Mouse (Mus musculus) frontal cortex, adult 2 months (tissue): ENCODE measurements around the gene Trim16. TPM values are rescaled to one million over a fixed set of nuclear protein-coding genes. Genes with fewer than 3 reads are reported as not detected.

ENCODE experiments used
- DNase-seq, 2 experiments: peaks; one replicate each; pipeline ENCODE4 v3.0.0; 2022; ENCODE audit warnings: low spot score in 1 of 2; ENCODE audit errors: extremely low spot score in 1 of 2
- polyA plus RNA-seq: library from polyadenylated mRNA; depleted of rRNA; stranded (reverse); fragments of >200 nt; gene quantifications from 2 replicates; pipeline ENCODE4 v1.2.3, GENCODE M21; 2012; rRNA removed

The Trim16 gene
- polyA plus RNA-seq, 1 experiment: 2.2 TPM

GRCm38 (mm10) chr11:62885323-62885722, 65.3 kb downstream of the Trim16 start:
- DNase-seq: no peak

GRCm38 (mm10) chr11:62890796-62891195, 70.8 kb downstream of the Trim16 start:
- DNase-seq: no peak

- no peak for DNase-seq
Observed at GRCm38 (mm10) chr11:62891763-62892162, 71.7 kb downstream of the Trim16 start.

Other genes starting within 250 kb of the Trim16 start
- gene Trpv2, start 245.7 kb upstream of the Trim16 start, polyA plus RNA-seq: 16.8 TPM in 2 replicates
- 19.9 and 23.7 TPM in 2 replicates for gene Lrrc75a, start 171.7 kb upstream of the Trim16 start, polyA plus RNA-seq
- 44.4 TPM in 2 replicates for gene Mmgt2, start 171.6 kb upstream of the Trim16 start, polyA plus RNA-seq
- gene Zfp287, start 88.3 kb upstream of the Trim16 start, polyA plus RNA-seq: 12.0 and 12.3 TPM in 2 replicates
- not detected in 2 replicates for gene Gm10428, start 67.1 kb upstream of the Trim16 start, polyA plus RNA-seq
- 16.1 and 20.5 TPM in 2 replicates for gene Zfp286, start 30.8 kb upstream of the Trim16 start, polyA plus RNA-seq
- gene Fbxw10, start 26.8 kb downstream of the Trim16 start, polyA plus RNA-seq: 0.55 and 0.66 TPM in 2 replicates
- 32.7 and 35.9 TPM in 2 replicates for gene Tvp23b, start 59.2 kb downstream of the Trim16 start, polyA plus RNA-seq
- 0.40 and 0.48 TPM in 2 replicates for gene Cdrt4, start 131.0 kb downstream of the Trim16 start, polyA plus RNA-seq
- not detected in 2 replicates for gene Tekt3, start 241.4 kb downstream of the Trim16 start, polyA plus RNA-seq